Mouse (Mus musculus) heart, adult 9 months (tissue): ENCODE measurements around the gene Krt77.

ENCODE experiments used
- DNase-seq, 2 experiments: peaks; one replicate each; pipeline ENCODE4 v3.0.0; 2022; ENCODE audit warnings: low spot score in 2 of 2

Krt77 gene

DNA sequence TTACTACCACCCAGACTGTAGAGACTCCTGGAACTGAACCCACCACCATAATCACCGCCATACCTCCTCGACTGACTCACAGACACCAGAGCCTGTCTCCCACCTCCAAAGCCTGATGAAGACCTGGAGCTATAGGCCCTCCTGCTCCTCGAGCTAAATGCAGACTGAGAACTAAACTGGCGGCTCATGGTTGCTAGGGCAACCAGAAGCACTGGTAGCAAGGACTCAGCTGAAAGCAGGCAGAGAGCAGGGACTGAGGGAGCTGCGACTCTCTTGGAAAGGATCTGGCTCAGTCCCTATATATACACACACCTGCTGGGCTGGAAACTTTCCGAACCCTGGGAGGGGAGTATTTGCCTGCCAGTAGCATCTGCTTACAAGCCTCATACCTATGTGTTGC lies at the start of gene Krt77:
Gene Krt77, minus strand, starts transcription at position 275 of the 400 bp plus-strand sequence.
- DNase-seq = no peak

DNA sequence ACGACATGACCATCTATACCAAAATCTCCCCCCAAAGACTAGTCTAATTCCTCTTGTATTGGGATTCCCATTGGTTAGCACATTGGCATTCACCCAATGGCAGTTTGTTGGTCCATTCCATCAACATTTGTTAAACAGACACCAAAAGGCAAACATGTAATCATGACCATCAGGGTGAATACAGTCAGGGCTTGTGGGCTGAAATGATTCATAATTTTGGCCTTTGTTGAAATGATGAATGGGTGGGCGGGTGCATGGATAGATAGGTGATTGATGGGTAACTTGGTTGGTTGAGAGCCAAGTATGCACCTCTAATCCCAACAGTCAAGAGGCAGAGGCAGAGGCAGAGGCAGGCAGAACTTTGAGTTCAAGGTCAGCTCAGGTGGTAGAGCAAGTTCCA lies 46.6 kb upstream of the Krt77 start:
- DNase-seq = no peak

DNA sequence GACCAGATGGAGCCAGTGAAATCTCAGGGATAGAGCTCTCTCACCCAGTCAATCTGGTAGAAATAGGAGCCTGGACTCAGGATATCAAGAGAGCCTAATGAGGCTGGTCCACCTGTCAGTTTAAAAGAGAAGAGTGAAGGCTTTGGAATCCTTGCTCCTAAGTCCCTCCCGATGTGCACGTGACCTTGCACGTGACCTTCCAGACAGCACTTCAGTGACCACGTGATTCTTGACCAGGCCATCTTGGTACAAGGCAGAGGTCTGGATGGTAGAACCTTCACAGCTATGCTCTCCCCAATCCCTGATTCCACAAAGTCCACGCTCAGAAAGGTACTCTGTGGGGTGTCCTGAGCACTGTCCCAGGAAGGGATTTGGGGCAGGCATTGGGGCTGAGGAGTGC lies 35.3 kb upstream of the Krt77 start:
- no peak for DNase-seq

DNA sequence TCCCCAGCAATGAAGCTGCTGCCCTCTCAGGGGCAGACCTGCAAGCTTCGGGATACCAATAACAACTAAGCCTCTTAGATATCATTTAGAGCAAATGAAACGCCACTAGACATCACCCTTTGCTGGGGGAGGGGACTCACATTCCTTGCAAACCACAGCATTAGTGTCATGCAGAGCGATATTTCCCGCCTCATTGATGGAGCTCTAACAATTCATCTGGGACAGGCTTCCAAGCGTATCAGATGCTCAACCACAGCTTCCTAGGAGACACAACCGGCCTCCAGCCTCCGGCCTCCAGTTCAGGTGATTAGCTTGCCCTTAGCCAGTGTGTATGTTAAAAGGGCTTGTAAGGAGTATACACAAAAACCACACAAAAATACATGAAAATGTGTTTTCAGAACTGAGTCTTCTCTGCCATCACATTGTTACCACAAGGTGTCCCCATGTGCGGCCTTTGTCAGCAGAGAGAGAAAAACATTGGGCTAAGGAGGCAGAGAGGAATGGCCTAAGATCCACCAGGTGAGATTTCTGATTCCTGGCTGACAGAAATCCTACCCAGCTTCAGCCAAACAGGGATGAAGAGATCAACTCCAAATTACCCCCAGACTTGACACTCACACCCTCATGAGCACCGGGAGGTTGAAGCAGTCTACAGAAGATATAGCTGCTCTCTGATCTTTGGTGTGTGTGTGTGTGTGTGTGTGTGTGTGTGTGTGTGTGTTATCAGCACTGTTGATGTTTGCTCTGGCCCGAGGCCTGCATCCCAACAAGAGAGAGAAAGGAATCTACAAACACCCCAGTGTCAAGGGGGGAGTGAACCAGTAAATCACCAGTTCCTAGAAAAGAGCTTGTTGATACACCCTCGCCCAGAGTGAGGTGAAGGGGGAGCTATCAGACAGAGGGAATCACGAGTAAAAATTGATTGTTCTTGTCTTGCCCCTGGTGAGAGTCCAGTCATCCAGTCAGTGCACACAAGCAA lies 33.0 kb upstream of the Krt77 start:
- no peak for DNase-seq

DNA sequence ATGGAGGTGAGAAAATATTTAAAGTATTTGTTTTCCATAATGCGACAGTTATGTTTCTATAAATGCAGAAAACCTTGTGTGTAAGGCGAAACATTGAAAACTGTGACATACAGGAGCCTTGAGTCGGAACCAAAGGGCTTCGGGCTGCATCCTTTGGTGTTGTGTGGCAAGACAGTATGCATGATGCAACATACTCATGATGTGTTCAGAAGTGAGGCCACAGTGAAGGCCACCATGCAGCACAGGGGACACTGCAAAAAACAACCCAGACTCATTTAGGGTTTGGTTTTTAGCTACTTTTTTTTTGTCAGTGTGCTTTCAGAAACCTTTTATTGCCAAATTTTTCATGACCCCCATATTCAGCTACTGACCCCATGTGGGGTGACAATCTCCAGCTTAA lies 25.7 kb upstream of the Krt77 start:
- no peak for DNase-seq

DNA sequence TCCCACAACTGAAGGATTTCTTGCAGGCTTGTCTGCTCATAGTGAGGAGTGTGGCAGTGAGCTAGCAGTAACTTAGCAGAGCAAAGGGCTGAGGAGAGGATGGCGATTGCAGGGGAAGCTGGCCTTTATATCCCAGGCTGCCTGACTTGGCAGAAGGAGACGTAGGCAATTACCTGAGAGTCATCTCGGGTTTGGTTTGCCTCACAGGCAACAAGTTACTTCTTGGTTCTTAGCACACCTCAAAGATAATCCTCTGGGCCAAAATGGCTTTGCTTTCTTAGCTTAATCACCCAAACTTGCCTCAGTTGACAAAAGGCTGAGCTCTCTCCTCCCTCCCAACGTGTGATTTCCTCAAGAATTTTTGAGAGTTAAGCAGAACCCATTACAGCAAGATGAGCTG lies 23.3 kb upstream of the Krt77 start, which contains the start of gene Krt76:
Gene Krt76, minus strand, starts transcription at position 101 of the 400 bp plus-strand sequence.
- DNase-seq = no peak

DNA sequence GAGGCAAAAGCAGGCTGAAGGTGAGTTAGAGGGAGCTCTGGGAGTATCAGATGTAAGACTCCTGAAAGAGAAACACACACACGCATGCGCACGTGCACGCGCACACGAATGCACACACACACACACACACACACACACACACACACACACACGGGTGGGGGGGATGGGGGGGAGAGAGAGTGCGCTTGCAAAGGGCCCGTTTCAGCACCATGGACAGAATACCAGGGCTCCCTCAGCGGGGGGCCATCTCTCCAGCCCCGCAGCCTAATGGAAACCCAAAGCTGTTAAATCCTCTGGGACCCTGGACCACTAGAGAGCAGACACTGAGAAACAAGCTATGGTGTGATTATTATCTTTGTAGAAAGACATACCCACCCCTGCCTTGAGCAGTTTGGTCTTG lies 10.3 kb upstream of the Krt77 start:
- no peak for DNase-seq

DNA sequence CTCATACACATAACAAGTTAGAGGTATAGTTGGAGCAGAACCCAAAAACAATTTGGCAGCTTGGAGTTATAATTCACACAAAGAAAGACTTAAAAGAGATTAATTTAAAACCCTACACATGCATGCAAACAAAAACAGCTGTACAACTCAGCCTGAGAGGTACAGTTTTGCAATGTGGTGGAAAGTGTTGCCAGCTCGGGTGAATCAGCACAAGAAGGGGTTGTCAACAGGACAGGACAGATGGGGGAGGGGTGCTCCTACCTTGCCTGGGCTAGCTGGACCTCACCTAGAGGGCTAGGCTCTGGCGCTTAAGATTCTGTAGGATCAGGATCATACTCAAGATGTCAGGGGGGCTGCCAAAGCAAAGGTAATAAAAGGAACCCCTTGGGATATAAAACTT lies 8.5 kb upstream of the Krt77 start:
- DNase-seq = no peak

DNA sequence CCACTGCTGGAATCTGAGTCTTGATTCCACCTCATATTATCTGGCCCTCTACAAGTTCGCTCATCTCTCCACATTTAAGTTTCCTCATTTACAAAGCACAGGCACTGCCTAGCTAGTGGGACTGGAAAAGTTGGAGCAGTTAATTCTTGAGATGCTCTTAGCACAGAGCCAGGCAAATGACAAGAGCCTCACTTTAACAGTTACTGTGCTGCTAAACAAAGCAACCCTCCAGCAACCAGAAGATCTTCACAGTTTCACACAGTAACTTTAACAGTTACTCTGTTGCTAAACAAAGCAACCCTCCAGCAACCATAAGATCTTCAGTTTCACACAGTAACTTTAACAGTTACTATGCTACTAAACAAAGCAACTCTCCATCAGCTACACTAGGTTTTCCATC lies 4.9 kb upstream of the Krt77 start:
- no peak for DNase-seq

DNA sequence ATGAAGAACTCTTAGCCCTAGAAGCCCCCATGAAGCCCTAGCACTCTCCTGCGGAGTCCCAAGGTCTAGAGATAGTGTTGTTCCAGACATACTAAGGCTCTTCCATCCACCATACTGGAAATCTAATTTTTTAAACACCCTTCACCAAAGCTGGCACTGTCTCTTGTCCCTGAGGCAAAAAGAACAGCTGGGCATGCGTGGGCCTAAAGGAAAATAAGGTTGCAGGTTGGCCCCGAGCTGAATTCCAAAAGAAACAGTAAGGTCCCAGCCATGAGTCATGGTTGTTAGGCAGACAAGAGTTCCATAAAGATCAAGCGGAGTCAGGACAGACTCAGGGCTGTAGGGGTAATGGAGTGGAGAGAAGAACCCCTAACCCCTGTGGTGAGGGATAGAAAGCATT lies 3.7 kb upstream of the Krt77 start:
- no peak for DNase-seq

DNA sequence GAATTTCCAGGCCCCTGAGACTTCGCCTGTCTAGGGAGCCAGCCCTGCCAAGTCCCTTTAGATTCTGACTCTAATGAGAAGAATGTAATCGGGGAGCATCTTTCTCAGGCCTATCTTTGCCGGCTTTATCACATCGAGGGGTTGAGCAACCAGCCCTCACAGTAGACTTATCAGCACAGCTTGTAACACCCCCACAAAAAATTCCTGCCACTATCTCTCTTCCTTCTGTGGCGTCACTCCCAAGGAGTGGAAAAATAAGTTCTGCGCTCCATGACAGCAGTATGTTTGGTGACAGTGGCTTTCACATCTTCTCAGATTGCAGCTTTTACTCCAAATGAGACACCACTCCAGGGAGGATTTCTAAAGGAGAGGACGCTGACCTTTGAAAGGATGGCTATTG lies 2.8 kb downstream of the Krt77 start:
- no peak for DNase-seq

DNA sequence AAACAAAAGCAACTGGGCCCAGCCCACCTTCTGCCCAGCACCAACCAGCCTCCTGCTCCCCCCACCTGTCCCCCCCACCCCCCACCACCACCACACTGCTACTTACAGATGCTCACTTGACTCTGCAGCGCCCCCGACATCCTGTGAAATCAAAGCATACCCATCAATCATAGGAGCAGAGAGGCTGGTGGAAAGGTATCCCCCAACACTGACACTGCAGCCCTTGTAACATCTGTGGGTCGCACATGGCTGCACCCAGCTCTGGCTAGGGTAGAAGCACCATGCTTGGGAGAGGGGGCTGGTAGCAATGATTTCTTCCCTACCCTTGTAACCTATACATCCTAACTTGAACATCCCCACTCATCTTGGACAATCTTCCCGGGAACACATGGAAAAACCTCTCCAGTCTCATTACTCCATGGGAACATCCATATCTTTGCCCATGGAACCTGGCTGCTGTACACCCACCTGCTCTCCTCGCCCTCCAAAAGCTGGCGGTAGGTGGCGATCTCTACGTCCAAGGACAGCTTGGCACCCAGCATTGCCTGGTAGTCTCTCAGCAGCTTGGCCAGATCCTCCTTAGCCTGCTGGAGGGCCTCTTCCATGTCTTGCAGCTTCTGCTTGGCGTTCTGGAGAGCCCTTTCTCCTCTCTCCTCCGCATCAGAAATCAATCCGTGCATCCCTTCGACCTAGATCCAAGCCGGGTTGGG lies 8.9 kb downstream of the Krt77 start:
- no peak for DNase-seq

DNA sequence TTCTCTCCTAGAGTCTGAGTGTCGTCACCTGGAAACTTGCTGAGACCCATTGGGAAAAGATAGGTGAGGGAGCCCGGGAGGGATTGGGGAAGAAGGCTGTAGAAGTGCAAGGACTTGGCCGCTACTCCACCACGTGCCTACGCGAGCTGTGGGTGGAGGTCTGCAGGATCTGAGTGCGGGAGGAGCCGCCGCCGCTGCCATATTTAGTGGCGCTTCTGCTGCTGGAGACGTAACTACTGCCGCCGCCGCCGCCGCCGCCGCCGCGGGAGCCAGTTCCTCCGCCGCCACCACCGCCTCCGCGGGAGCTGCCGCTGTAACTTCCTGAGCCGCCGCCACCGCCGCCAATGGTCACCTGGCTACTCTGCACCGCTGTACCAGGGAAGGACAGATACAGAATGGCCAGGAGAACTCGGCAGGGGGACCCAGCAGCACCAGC lies 9.8 kb downstream of the Krt77 start:
- no peak for DNase-seq

DNA sequence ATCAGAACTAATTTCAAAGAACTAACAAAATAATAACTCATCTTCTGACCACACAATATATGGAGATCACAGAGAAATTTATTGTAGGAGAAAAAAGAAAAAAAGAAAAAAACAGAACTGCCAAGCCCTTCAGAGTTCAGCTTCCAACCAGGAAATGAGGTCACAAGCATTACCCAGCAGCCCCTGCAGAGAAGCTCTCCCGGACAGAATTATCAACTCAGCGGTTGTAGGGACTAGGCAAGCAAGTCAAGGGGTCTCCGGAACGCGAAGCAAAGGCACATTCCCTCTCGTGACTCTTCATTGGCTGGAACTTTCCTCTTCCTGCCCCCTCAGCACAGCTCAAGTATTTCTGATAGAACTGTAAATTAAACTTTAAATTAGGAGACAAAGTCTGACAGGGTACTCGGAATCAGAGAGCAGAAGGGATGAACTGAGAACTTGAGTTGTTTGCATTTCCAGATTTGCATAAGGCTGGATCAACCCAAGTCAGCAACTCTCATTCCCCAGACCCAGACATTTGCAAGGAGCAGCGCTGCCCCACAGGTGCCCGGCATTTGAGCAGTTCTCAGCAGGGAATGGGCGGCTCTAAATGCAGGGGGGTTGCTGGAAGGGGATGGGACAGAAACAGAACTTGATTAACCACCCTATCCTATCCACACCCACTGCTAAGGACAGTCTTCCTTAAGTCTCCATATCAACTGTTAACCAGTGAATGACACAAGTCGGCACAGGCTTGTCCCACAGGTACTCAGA lies 10.7 kb downstream of the Krt77 start:
- DNase-seq = no peak

DNA sequence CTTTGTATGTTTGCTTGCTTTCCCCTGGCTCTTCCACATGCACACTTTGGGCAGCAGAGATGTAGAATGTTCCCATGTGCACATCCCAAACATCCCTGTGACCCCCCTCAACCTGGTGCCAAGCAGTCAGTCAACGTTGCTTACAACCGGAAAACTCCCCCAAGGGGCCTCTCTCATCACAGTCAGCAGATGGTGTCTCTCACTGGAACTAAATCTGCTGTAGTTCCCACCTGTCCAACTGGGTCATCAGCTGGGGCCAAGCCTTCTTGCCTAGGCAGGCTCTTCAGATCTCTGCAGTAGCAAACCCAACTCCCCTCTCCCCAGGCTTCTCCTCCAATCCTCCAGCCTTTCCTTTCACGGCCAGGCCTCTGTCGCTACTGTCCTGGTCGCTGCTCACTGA lies 12.8 kb downstream of the Krt77 start:
- DNase-seq = no peak

DNA sequence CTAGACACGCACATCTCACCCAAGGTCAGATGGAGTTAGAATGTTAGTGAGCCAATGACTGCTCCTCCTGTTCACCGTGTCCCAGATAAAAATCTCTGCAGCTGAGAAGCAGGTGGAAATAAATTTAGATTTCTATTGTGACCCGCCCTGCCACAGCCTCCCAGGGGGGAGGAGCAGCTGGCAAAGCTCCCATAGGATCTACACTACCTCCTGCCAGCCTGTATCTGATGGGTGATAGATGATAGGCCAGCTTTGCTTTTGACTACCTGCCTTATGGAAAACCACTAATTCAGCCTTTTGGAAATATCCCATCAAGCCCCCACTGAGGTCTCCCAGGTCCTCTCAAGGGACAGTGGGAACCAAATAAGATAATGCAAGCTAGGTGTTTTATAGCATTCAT lies 13.8 kb downstream of the Krt77 start:
- no peak for DNase-seq

DNA sequence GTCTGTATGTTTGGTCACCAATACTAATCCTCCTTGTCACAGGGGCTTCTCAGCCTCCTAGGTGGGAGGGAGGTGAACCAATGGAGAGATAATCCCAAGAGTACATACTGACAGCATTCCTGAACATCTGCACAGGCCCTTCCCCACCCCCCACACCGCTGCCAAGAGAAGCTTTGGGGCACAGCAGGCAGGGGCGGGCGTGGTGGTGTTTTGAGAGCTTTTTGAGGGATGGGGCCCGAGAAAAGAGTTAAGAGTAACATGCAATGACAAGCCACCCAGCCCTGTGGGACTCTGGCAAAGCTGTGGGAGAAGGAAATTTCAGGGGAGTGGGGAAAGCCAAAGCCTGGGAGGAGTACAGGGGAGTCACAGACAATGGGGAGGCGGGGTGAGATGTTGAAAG lies 15.2 kb downstream of the Krt77 start:
- DNase-seq = no peak

DNA sequence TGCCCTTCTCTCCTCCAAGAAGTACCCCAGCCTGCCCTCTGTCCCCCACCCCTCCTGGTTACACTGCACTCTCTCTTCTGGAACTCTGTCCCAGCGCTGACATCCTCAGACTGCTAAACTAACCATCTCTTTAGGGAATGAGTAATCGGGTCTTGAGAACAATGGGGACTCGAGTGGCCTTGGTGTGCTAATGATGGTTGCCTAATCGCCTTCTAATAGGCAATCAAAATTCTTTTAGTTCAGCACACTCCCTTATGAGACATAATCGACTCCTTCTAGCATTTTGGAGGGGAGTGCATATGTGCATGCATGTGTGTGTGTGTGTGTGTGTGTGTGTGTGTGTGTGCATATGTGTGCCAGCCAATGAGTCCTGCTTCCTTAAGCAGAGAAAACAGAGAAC lies 16.9 kb downstream of the Krt77 start:
- no peak for DNase-seq

DNA sequence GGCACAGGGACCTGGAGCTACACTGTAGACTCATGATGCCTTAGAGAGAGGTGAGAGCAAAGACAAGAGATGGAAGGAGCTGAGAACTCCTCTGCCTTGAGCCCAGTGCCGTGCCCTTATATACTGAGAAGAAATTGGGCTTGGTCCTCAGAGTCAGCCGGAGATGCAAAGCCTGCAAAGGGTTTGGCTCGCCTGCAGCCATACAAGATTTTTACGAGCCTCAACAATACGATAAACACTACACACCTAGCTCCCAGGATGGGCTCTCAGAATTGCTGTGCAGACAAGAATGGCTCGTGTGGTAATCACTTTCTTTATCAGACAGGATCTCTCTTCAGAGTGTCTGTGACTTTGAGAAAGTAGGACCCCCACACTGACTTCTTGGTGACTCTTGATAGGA lies 18.8 kb downstream of the Krt77 start, which contains the start of gene Krt1:
Gene Krt1, minus strand, starts transcription at position 101 of the 400 bp plus-strand sequence.
- no peak for DNase-seq

DNA sequence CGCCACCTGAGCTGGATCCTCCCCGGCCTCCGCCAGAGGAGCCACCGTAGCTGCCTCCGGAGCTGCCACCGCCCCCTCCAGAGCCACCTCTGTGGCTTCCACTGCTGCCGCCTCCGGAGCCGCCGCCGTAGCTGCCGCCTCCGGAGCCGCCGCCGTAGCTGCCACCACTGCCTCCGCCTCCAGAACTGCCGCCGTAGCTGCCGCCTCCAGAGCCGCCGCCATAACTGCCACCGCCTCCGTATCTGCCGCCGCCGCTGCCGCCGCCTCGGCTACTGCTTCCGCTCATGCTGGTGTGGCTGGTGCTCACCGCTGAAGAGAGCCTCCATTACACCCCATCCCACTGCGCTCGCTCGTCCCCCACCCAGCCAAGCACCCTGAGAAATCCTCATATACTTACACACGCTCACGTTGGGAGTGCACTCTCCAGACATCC lies 23.5 kb downstream of the Krt77 start:
- no peak for DNase-seq

DNA sequence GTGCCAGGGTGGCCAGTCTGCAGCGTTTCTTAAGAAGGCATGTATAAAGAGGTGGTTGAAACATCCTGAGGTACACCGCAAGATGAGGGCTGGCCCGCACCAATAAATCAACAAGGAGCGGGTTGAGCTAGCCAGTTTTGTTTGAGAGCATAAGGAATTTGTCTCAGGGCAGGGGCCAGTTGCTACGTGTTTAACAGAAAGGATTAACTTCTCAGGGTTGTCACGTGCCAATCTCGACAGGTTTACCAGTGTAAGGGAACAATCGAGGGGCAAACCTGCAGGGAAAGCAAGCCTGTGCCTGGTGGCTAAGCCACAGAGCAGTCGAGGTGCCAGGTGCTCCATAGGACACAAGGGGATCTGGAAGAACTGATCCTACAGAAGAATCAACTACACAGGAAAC lies 26.3 kb downstream of the Krt77 start:
- no peak for DNase-seq

DNA sequence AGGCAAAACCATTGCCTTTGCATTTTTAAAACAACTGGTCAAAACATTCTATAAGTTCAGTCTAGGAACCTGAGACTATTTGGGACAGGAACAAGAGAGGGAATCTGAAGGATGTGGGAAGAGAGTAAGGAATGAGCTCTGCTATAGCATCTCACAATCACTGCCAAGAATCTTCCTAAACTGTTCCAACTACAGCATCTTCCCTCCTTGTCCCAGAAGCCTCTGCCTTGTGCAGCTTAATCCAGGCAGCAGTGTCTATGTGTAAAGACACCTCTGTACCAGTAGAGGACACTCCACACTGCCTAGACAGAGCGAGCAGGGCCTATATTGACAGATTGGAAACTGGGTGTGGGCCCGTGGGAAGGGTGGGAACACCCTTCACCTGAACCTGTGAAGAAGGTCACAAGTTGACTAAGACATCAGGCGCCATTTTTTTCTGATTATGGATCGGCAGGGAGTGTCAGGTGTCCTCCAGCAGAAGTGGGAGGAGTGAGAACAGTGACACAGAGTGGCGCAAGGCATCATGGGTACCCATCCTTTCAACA lies 34.6 kb downstream of the Krt77 start:
- no peak for DNase-seq
